Mouse (Mus musculus): Measurements from ENCODE around the gene Crot. TPM values are rescaled to one million over a fixed set of nuclear protein-coding genes. Genes with fewer than 3 reads are reported as not detected.
"Not testable (repeated sequence)": the region's sequence is repeated elsewhere in the genome, so short reads cannot be mapped to it uniquely, and the experiment has no call there.

Gene Crot
- polyA plus RNA-seq, 2 experiments from 2014 or later, result 76.4 to 83.8 TPM

DNA sequence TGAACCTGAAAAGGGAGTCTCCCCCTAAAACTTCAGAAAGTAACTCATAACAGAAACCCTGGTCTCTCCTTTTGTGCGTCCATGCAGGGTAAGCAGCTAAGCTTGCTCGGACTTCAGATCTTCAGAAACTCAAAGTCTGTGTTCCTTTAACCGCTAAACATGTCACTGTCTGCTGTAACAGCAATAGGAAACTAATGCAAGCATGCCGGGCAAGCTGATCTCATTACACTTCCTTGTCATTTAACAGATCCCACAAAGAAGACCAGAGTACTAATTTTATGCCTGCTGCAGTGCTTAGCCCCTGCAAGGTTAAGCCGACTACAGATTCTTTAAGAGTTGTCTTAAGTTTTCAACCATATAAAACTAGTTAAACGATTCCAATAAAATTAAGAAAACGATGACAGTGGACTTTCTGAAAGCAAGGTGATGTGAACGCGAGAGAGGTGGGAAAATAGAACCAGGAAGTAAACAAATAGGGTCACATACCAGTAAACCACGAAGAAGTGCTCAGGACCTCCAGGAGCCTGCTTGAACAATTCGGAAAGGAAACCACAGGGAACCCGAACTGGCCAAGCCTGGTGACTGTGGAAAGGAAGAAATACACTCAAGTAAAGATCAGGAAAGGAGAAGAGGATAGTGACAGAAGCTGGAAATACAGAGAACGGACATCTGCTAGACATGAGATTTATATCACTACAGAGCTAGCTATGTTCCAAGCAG lies 998 bp downstream of the Crot start:
- peak; percentile 4 for ATAC-seq

DNA sequence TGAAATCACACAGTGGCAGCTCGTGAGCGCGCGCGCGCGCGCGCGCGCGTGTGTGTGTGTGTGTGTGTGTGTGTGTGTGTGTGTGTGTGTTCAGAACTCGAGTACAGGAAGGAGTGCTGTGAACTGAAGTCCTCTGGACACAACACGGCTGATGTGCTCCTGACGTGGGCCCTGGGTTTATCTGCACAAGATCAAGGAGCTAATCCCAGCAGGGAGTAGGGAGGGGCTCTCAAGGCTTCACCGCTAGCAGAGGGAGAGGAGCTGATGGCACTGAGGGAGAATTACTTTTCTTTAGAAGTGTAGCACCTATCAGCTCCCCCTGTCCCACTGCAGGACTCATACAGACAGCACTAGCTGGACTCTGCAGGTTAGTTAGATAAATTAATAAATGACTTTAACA lies 5.5 kb downstream of the Crot start:
- no peak for ATAC-seq

DNA sequence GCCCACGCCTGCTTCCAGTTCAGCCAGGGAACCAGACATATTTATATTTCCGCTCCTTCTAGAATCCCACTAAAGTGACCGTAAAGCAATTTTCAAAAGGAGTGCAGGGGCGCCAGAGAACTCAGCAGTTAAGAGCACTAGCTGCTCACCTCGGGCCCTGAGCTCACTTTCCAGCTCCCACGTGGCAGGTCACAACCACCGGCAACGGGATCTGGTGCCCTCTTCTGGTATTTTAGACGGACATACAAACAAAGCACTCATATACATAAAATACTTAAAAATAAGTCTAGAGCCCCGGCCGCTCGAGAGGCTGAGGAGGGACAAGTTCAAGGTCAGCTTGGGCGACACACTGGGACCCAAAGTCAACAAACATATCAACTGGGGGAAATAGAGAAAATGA lies 6.6 kb downstream of the Crot start:
- ATAC-seq, result no peak

DNA sequence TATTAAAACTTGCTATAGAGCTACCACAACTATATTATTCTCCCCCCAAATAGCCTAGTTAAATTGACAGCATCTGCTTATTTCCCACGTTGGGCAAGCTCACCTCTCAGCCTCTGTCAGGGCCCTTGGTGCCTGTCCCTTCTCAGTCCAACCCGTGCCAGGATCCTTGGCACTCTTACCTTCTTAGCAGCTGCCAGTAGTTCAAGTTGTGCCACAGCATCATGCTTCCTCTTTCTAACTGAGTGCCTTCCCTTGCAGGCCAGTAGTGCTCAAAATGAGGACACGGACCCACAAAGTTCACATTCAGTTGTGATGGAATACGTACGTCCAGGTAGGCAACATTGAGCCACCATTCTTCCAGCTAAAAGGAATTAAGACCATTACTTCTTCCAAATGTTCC lies 9.2 kb downstream of the Crot start:
- ATAC-seq, result no peak

DNA sequence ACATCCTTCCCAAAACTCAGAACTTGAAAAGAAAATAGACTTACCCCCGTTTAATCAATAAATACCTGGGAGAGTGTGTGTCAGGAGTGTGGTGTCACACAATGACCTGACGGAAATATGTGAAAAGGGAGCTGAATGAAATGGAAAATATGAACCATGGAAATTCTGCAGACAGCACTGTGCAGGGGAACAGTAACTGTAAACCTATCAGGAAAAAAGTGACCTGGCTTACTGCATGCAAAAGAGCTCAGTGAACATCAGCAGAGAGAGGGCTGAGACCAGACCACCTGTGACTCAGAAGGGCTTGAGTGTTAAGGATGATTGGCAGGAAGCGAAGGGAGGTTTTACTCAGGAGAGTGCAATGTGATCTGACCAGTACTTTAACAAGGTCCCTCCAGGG lies 11.7 kb downstream of the Crot start:
- ATAC-seq, result no peak

DNA sequence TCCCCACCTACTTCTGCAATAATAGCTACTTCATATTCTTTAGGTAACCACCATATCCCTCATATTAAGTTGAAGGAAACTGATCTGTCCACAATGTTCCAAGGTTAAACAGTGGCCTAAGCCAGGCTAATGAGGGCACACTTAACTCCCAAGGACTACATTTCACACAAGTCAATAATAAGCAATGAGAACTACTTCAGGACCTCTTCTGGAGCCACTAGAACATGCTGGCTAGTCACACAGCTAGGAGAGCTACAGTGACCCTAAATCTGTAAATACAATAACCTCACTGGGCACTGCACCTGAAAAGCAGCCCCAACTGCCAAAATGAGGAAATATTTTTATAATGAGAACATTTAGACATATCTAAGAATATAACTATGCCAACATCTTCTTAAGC lies 22.4 kb downstream of the Crot start:
- ATAC-seq, result no peak

DNA sequence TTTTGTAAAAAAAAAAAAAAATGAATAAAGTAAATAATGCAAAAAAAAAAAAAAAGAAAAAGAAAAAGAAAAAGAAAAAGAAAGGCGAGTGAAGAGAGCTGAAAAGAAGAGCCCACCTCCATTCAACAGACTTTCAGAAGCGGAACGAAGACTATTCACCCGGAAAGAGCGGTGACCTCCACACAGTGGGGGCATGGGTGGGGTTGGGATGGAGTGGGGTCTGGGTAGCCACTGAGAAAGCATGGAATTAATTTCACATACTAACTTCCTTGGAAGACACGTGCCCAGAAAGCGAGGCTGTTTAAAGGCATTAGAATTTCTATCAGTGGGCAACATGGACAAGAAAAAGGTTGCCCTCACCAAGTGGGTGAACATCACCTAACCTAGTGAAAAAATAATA lies 24.8 kb downstream of the Crot start:
- ATAC-seq, result no peak

DNA sequence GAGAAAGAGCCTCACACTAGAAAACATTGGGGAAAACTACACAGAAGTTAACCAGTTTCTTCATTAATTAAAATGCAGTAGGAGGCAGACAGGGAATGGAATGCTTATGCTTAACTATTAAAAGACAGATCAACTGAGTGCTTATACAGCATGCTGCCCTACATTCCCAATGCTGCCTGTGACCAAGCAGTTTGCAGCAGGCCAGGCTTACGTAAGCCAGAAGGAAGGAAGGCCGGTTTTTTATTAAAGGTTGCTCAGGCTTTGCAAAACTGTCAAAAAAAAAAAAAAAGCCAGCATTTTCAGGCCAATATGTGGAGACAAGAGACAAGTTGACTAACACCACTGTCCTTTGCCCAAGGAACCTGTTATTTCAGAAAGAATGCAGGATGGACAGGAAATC lies 26.4 kb downstream of the Crot start:
- no peak for ATAC-seq

DNA sequence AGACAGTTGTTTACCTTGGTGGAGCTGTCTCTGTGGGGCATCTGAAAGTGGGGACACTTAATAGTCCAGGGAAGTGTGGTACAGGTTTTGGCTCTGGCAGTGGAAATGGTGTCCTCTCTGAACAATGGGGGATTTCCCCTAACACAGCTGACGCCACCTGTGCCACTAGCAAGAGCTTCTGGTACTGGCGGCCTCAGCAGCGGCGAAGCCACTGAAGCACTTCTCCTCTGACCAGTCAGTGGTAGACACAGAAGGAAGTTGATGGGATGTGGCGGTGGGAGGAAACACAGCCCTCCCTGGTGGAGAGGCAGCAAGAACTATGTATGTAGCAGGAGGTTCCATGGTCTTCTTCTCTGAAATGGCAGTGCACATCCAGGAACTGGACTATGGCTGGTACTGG lies 32.6 kb downstream of the Crot start:
- ATAC-seq, result no peak

DNA sequence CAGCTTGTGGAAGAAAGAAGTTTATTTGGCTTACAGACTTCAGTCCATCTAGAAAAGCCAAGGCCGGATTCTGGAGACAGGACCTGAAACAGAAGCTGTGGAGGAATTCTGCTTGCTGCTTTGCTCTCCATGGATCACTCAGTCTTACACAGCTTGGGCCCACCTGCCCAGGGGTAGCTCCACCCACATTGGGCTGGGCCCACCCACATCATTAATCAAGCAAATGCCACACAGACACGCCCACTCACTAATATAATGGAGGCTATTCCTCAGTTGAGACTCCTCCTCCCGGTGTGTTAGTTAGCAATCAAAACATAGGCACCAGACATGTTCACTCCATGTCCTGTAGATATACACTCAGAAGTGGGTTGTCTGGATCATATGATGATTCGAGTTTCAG lies 36.6 kb downstream of the Crot start:
- ATAC-seq, result no peak

DNA sequence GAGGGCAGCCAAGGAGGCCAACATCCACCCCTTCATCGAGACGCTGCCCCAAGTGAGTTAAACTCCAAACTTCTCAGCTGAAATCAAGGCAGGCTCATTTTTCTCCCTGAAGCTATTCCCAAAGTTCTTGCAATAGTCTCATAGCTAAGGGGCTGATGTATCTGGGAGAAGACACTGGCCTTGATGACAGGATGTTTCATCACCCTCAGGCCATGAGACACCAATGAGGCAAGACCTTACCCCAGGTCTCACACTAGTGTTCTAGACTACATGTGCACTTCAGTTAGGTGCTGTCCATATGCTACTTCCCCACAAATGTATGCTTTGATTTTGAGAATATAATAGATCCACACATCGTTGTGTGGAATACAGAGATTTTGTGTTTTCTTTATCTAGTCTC lies 41.6 kb downstream of the Crot start:
- no peak for ATAC-seq

DNA sequence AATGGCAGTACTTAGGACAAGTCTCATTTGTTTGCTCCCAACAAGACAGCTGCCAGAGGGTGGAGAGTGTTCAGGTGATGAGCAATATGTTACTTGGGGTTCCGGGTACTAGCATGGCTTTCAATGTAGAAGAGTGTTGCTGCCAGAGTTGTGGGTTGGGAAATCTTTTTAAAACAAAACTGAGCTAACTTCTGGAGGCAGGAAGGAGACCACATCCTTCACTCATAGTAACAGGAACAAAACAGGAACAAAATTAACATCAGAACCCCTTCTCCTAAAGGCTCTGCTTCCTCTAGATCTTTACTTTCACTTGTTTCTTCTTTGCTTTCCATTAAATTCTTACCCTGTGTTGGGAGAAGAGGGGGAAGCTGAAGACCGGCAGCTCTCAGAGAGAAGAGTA lies 43.5 kb downstream of the Crot start:
- ATAC-seq, result no peak

DNA sequence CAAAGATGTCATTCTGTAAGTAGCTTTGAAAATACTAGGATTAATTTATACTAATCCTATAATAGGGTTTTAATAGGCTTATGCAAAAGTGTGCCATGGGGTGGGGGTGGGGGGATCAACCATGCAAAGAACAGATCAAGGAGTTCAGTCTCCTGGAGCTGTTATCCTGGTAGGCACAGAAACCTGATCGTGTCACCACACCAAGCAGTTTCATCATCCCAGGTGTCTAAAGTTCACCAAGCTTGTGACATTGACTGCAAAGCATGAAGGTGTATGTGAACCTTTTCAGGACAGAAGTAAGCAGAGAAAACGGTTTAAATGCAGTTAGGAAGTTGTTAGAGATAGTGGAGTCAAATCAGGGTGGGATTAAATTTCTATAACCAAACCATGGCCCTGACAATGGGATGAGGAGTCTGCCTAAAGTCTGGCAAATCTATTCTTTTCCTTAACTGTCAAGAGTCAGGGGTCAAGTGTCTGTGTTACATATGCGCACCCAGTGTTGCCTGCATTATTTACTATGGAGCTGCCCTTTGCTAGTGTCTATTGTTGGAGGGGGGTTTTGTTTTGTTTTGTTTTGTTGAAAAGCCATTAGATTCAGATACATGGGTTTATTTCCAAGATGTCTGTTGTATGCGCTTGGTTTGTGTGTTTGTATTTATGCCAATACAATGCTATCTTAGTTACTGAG lies 49.6 kb downstream of the Crot start:
- ATAC-seq, result no peak

DNA sequence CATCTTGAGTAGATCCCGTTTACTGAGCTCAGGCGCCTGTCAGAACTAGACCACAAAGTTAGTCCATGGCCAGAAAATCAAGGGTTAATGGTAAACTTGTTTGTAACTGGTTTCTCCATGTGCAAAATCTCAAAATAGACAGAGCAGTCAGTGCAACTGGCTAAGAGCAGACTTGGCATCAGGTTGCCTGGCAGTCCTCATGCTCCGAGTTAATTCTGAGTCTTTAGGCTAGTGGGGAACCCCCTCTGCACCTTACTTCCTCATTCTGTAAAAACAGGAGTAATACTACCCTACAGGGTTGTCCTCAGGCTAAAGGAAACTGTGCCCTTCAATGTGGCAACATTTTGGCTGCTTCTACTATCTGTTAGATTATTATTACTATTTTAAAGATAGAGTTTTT lies 53.3 kb downstream of the Crot start:
- ATAC-seq, result peak; percentile 85

DNA sequence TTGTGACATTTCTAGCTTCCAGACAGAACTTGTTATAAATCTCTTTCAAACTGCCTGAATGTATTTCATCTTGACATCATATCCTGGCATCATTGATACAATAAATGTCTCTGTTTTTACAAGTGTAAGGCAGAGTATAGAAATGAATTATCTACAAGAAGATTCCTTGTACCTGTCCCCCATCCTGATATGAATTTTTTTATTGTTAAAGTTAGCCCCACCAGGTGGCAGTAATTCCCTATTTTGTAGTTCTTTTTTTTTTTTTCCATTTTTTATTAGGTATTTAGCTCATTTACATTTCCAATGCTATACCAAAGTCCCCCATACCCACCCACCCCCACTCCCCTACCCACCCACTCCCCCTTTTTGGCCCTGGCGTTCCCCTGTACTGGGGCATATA lies 55.9 kb downstream of the Crot start:
- ATAC-seq, result not testable (repeated sequence)

DNA sequence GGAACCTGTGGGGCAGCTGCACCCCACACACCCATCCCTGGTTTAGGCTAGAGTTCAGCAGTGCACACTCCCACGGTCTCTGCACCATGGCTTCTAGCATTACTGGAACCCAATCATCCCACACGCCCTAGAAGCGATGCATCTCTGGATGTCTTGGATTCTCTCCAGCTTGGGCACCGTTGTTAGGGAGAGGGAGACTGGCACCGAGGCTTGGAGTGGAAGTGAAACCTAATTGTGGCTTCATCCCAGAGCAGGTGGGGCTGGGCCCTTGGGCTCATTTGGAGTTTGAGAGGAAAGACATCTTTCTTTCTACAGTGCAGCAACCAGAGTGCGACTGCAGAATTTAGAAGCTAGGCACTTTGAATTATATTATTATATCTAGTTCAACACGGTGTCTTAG lies 59.2 kb downstream of the Crot start:
- no peak for ATAC-seq

DNA sequence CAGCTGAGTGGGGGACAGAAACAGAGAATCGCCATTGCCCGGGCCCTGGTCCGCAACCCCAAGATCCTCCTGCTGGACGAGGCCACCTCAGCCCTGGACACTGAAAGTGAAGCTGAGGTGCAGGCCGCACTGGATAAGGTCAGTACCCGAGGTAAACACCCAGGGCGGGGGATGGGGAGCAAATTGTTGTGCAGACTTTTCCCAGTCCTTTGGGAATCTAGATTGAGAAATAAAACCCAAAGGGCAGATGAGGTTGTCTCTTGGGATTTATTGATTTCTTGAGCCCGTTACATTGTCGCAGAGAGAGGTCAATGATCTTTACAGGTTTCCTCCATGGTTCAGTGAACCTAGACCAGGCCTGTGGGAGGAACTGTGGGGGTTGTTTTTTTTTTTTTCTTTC lies 68.7 kb downstream of the Crot start:
- ATAC-seq, result no peak

DNA sequence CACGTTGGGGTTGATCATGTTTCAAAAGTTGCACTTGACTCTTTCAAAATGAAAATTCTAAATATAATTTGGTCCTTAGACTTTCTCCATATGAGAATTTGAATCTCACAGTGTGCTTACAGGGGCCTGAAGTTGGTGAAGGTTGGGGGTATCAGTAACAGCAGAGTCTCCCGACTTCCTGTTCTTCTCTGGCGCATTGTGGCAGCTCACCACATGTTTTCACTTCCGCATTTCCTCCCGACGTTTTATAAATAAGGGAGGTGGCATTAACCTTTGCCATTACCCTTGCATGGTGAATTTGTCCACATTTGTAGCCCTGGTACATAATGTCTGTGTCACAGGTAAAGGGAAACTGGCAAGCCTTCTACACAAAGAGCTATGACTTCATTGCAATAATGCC lies 80.1 kb downstream of the Crot start:
- ATAC-seq, result no peak

DNA sequence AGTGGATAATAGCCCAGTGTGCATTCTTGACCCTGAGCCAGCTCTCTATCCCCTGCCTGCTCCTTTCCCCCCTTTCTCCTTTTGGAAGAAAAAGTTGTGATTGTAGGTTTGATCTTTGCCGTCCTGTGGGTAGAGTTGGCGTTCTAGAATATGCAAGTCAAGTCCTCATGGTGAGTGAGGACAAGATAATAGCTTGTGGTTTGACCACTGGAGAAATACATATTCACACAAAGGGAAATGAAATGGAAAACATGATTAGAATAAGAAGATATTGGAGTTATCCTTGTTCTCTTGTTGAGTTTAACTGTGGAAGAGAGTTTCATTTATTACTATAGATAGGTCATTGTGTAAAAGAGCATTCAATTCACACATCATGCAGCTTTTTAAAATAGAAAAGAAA lies 80.7 kb downstream of the Crot start:
- ATAC-seq, result no peak

Other genes with a start within 250 kb of the Crot start
- gene Abcb1b, start 199.2 kb downstream of the Crot start, polyA plus RNA-seq (2017; shearing (Covaris generic)), result 10 to 100 TPM; 10.2 to 16.5 TPM
- gene Abcb4, start 103.6 kb downstream of the Crot start, polyA plus RNA-seq (2017; shearing (Covaris generic)), result 1 to 10 TPM in 1 of 2 experiments, not detected in 1; 1.5 TPM
- gene Tmem243, start 103.3 kb upstream of the Crot start, polyA plus RNA-seq (2017; shearing (Covaris generic)), result 10 to 100 TPM; 34.2 to 45.0 TPM
- 10 to 100 TPM; 76.6 to 81.2 TPM for gene Dmtf1, start 164.5 kb upstream of the Crot start, polyA plus RNA-seq (2017; shearing (Covaris generic))

Data from activated CD4-positive, CD25-positive, alpha-beta regulatory T cell, adult 4 months (primary cell).